Mouse (Mus musculus) forebrain, embryonic 13.5 days (tissue): ENCODE data around the gene Tmem209. TPM values are rescaled to one million over a fixed set of nuclear protein-coding genes. Genes with fewer than 3 reads are reported as not detected.
A peak's percentile ranks its signal among the peaks of the same experiment; 100 is the strongest.

ENCODE experiments used
- ATAC-seq: fragments of 200-750 bp; cut with Nextera tagmentation; 2 replicates; pipeline ENCODE4 v1.8.0; 2017
- H3K27ac ChIP-seq: fragments of 300-500 bp; sonication (generic); 2 replicates; pipeline ENCODE4 v1.5.1; 2015; ENCODE audit warnings: inconsistent platforms, mild to moderate bottlenecking, moderate library complexity
- H3K27me3 ChIP-seq: fragments of 300-500 bp; sonication (generic); 2 replicates; pipeline ENCODE4 v1.6.1; 2015; ENCODE audit warnings: mild to moderate bottlenecking, inconsistent platforms
- H3K36me3 ChIP-seq: fragments of 300-500 bp; sonication (generic); 2 replicates; pipeline ENCODE4 v1.6.1; 2015; ENCODE audit warnings: mild to moderate bottlenecking, inconsistent platforms; ENCODE audit not compliant: poor library complexity, severe bottlenecking
- H3K4me1 ChIP-seq: fragments of 300-500 bp; sonication (generic); 2 replicates; pipeline ENCODE4 v1.6.1; 2015; ENCODE audit warnings: inconsistent platforms
- H3K4me2 ChIP-seq: fragments of 300-500 bp; sonication (generic); 2 replicates; pipeline ENCODE4 v1.6.1; 2015; ENCODE audit warnings: inconsistent platforms, mild to moderate bottlenecking, moderate library complexity
- H3K4me3 ChIP-seq: fragments of 300-500 bp; sonication (generic); 2 replicates; pipeline ENCODE4 v1.5.1; 2015; ENCODE audit warnings: mild to moderate bottlenecking, inconsistent platforms
- H3K9ac ChIP-seq: fragments of 300-500 bp; sonication (generic); 2 replicates; pipeline ENCODE4 v1.6.1; 2015; ENCODE audit warnings: mild to moderate bottlenecking, inconsistent platforms
- H3K9me3 ChIP-seq: fragments of 300-500 bp; sonication (generic); replicated peaks from 2 replicates; pipeline ENCODE4 v1.6.1; 2016; ENCODE audit warnings: inconsistent platforms
- WGBS: fragments of 180-500 bp; shearing (Covaris S2); methylation state at CpG from one replicate; pipeline ENCODE4 v1.1.7; 2015; 5-methylcytosine and 5-hydroxymethylcytosine counted together
- polyA plus RNA-seq: library from polyadenylated mRNA; unstranded; fragments of >200 nt; fragmentation: Nextera tagmentation; extraction: Ambion mirVana; gene quantifications from 2 replicates; pipeline ENCODE4 v1.2.1, GENCODE M21; 2015

Tmem209 gene
- 37.6 and 41.4 TPM in 2 replicates for polyA plus RNA-seq

GRCm38 (mm10) chr6:30509265-30510239 lies at the start of gene Tmem209, which contains the start of gene Ssmem1:
Gene Tmem209 (minus strand): TSS chr6:30509783.
Gene Ssmem1 (plus strand): TSS chr6:30509849.
- under 1% methylated on average over 37 of the region's 37 CpGs for WGBS
- Histone ChIP-seq H3K27ac (peak within 1 kb of the TSS; percentile 94), H3K9me3 (no peaks in the 10 kb centered on the region), H3K36me3 (peaks cover 19% of the 10 kb centered on the region), H3K27me3 (no peaks in the 10 kb centered on the region), H3K4me2 (peak within 1 kb of the TSS; percentile 77), H3K4me1 (peaks cover 14% of the 10 kb centered on the region), H3K4me3 (peak within 1 kb of the TSS; percentile 57), H3K9ac (peak within 1 kb of the TSS; percentile 80)
- ATAC-seq, result peak; percentile 99

- no peak for ATAC-seq
Measured at GRCm38 (mm10) chr6:30556080-30556479, 46.5 kb upstream of the Tmem209 start.

GRCm38 (mm10) chr6:30554621-30555170 lies 45.1 kb upstream of the Tmem209 start:
- H3K4me2 ChIP-seq, result no peak overlapping the region
- no peak overlapping the region for H3K27ac ChIP-seq
- peaks cover 22% of the 10 kb centered on the region for H3K4me1 ChIP-seq
- no peak overlapping the region for H3K9ac ChIP-seq
- no peaks in the 10 kb centered on the region for H3K27me3 ChIP-seq
- 93% methylated on average over 5 of the region's 5 CpGs for WGBS
- no peak overlapping the region for H3K4me3 ChIP-seq
- ATAC-seq, result no peak
- no peaks in the 10 kb centered on the region for H3K36me3 ChIP-seq
- H3K9me3 ChIP-seq, result no peaks in the 10 kb centered on the region

More at GRCm38 (mm10) chr6:30556080-30556479, 46.5 kb upstream of the Tmem209 start:
- Histone ChIP-seq H3K36me3 (no peaks in the 10 kb centered on the region), H3K4me2 (no peak overlapping the region), H3K27me3 (no peaks in the 10 kb centered on the region), H3K9me3 (no peaks in the 10 kb centered on the region), H3K4me1 (peaks cover 17% of the 10 kb centered on the region), H3K4me3 (no peak overlapping the region), H3K9ac (no peak overlapping the region), H3K27ac (no peak overlapping the region)
- WGBS, result 15% methylated on average over 2 of the region's 9 CpGs

- ATAC-seq, result no peak
- 93% methylated on average over 5 of the region's 5 CpGs for WGBS
- Histone ChIP-seq H3K9ac (no peak overlapping the region), H3K9me3 (no peaks in the 10 kb centered on the region), H3K4me2 (no peak overlapping the region), H3K4me3 (no peak overlapping the region), H3K36me3 (no peaks in the 10 kb centered on the region), H3K4me1 (peaks cover 28% of the 10 kb centered on the region), H3K27ac (no peak overlapping the region), H3K27me3 (no peaks in the 10 kb centered on the region)
Measured at GRCm38 (mm10) chr6:30554092-30554491, 44.5 kb upstream of the Tmem209 start.

DNA sequence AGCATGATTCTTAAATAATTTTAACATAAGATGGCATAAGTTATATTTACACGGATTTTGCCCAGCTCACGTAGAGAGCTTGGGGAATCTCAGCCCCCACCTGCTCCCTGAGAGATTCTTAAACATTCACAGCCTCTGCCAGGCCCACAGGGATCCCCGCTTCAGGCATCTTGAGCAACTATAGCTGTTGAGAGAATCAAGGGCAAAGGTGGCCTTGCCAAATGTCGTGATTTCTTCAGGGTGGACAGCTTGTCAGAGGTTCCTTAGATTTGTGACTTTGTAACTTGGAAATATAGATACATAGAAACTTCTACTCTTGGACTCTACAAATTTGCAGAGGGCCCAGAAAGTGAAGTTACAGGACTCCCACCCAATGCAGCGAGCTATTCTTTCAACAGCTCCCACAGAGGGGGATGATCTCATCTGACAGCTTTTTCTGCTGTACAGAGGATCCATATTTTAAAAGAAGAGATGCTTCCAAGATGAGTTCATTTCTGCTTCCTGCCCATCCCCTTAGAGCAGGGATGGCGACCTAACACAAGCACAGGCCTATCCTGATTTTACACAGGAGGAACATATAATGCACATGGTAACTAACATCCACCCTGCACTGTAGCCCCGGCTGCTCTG lies 43.9 kb upstream of the Tmem209 start:
- Histone ChIP-seq H3K4me2 (no peak overlapping the region), H3K4me3 (no peak overlapping the region), H3K27ac (no peak overlapping the region), H3K4me1 (peaks cover 33% of the 10 kb centered on the region), H3K9ac (no peak overlapping the region), H3K36me3 (no peaks in the 10 kb centered on the region), H3K9me3 (no peaks in the 10 kb centered on the region), H3K27me3 (no peaks in the 10 kb centered on the region)
- ATAC-seq, result no peak
- WGBS, result 79% methylated on average over 7 of the region's 7 CpGs

- 0 out of 2 replicates have a peak, but pooled peaks have one; percentile 28 for ATAC-seq
- peaks cover 41% of the 10 kb centered on the region for H3K4me1 ChIP-seq
- no peak overlapping the region for H3K9ac ChIP-seq
- H3K9me3 ChIP-seq, result no peaks in the 10 kb centered on the region
- H3K4me2 ChIP-seq, result no peak overlapping the region
- peak overlapping the region; percentile 60 for H3K27ac ChIP-seq
- no peaks in the 10 kb centered on the region for H3K27me3 ChIP-seq
- WGBS, result 55% methylated on average over 6 of the region's 6 CpGs
- no peak overlapping the region for H3K4me3 ChIP-seq
- H3K36me3 ChIP-seq, result no peaks in the 10 kb centered on the region
Measured at GRCm38 (mm10) chr6:30552628-30553027, 43.0 kb upstream of the Tmem209 start.

GRCm38 (mm10) chr6:30551644-30552580 lies 42.3 kb upstream of the Tmem209 start:
- Histone ChIP-seq H3K4me2 (peak overlapping the region; percentile 57), H3K4me3 (peak overlapping the region; percentile 18), H3K27ac (peak overlapping the region; percentile 87), H3K9me3 (no peaks in the 10 kb centered on the region), H3K36me3 (no peaks in the 10 kb centered on the region), H3K9ac (peak overlapping the region; percentile 60), H3K4me1 (peaks cover 45% of the 10 kb centered on the region), H3K27me3 (no peaks in the 10 kb centered on the region)
- peak; percentile 70 for ATAC-seq
- 13% methylated on average over 23 of the region's 23 CpGs for WGBS

- H3K4me2 ChIP-seq, result peak overlapping the region; percentile 57
- ATAC-seq, result peak; percentile 31; the same call in 1 of the 2 replicates
Measured at GRCm38 (mm10) chr6:30551193-30551515, 41.6 kb upstream of the Tmem209 start.

DNA sequence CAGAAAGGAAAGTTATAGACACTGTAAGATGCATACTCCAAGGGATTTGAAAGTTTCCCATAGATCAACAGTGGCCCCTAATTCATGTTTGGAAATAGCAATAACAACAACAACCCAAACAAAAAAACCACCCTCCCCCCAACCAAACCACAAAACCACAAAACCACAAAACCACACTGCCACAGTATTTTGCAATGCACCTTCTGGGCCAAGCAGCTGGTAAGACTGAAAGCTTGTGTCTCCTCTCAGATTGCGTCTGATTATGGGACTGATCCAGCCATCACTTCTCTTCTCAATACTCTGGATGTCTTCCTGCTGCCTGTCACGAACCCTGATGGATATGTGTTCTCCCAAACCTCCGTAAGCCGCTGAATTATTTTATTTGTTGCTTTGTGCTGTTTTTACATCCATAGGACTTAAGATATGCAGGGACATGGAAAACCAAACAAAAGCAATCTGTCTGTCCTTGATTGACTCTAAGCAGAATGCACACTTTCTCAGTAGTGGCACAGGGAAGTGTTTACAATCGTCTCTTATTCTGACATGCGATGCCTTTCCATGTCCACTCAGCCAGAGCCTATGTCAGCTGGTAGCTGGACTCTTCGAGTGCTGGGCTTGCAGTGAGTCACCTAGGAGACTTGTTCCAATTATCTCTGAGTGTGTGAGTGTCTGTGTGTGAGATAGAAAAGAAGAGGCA lies 41.1 kb upstream of the Tmem209 start:
- Histone ChIP-seq H3K9ac (no peak overlapping the region), H3K4me2 (no peak overlapping the region), H3K27ac (peak overlapping the region; percentile 87), H3K4me1 (peaks cover 57% of the 10 kb centered on the region), H3K4me3 (no peak overlapping the region), H3K27me3 (no peaks in the 10 kb centered on the region), H3K36me3 (no peaks in the 10 kb centered on the region), H3K9me3 (no peaks in the 10 kb centered on the region)
- no peak for ATAC-seq
- 66% methylated on average over 7 of the region's 7 CpGs for WGBS

More at GRCm38 (mm10) chr6:30551193-30551515, 41.6 kb upstream of the Tmem209 start:
- peak overlapping the region; percentile 87 for H3K27ac ChIP-seq
- H3K27me3 ChIP-seq, result no peaks in the 10 kb centered on the region
- H3K9ac ChIP-seq, result no peak overlapping the region
- H3K9me3 ChIP-seq, result no peaks in the 10 kb centered on the region
- H3K4me1 ChIP-seq, result peaks cover 53% of the 10 kb centered on the region
- H3K36me3 ChIP-seq, result no peaks in the 10 kb centered on the region
- no peak overlapping the region for H3K4me3 ChIP-seq

DNA sequence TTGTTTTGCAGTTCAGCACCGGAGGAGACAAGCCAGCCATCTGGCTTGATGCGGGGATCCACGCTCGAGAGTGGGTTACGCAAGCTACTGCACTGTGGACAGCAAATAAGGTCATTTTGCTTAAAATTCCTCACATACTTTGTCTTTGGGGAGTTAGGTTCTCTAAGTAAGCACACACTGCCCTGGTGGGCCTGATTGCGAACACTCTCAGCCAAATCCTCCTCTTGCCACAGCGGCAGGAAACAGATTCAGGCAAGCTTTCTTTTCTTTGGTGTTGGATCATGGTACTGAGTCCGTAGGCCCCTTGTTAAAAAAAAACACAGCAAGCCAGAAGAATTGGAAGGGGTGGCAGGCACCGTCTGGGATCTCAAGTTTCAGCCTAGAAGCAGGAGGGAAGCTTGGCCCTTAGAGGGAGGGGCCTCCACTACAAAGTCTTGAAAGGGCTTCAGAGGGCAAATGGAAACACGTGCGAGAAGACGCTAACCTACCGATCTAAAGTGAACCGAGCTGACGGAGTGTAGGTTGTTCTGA lies 39.7 kb upstream of the Tmem209 start:
- 10% methylated on average over 15 of the region's 15 CpGs for WGBS
- Histone ChIP-seq H3K4me2 (peak overlapping the region; percentile 35; the same call in 1 of the 2 replicates), H3K27ac (peak overlapping the region; percentile 85), H3K27me3 (no peaks in the 10 kb centered on the region), H3K4me3 (no peak overlapping the region), H3K9ac (peak overlapping the region; percentile 51; the same call in 1 of the 2 replicates), H3K36me3 (no peaks in the 10 kb centered on the region), H3K4me1 (peaks cover 59% of the 10 kb centered on the region), H3K9me3 (no peaks in the 10 kb centered on the region)
- ATAC-seq, result no peak
